Mouse (Mus musculus): ENCODE measurements around the gene Snupn.

Snupn gene

DNA sequence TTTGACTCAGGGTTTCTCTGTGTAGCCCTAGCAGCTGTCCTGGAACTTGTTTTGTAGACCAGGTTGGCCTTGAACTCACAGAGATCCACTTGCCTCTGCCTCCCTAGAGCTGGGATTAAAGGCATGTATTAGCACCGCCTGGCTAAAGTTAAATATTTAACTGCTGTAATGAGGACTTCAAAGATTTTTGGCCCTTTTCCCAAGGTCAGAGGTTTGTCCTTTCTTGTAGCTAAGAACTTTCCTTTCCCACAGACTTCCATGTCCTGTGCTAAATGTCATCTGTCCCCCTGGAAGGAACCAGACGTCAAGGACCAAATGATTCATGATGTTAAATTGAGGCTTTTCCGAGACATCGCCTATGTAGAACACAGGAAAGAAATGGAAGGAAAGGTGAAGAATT, 52.3 kb downstream of the Snupn start:
- no peak for DNase-seq (ENCODE audit: low spot score in 2 of 2)

DNA sequence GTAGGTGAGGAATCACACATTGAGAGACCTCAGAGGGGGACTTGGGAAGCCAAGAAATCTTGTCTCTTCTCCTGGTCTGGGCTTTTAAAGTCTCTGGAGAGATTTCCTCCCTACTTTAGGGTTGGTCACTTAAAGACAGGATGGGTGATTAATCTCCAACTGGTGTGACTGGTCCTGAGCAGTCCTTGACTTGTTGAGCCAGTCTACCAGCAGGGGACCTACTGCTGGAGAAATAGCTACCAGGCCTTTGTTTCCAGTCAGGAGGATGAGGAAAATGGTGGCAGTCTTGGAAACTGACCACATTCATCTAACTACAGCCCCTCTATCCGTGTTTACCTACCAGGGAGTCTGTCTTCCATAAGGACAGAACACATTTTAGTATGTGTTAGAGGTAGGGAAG, 61.7 kb downstream of the Snupn start:
- no peak for DNase-seq (ENCODE audit: low spot score in 2 of 2)

DNA sequence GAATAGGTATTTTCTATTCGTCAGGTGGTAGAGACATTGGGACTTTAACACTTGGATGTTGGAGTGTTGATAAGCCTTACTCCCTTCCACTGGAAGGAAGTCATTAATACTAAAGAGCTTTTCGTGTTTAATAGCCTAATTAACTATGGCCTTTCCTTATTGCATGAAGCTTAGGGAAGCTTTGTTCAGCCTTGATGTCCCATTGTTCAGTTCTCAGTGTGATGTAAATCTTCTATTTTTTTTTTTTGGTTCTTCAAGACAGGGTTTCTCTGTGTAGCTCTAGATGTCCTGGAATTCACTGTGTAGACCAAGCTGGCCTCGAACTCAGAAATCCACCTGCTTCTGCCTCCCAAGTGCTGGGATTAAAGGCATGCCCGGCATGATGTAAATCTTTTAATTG, 62.2 kb downstream of the Snupn start:
- DNase-seq (ENCODE audit: low spot score in 2 of 2) = no peak

DNA sequence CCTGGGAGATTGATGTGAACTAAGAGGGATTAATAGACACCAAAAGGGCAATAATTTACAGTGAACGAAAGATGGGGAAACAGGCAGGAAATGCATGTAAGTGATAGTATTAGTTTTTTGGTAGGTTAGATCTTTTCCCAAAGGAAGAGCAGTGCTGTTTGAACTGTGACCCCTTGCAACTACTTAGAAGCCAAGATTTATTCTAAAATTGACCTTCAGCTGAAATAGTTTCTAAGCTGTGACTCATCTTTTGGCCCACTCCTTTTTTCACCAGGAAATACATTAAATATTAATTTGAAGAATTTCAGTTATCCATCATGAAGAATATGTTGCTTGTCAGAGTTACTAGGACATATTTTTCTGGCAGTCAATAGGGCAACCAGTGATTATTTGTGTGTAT, 63.1 kb downstream of the Snupn start:
- DNase-seq (ENCODE audit: low spot score in 2 of 2) = no peak

DNA sequence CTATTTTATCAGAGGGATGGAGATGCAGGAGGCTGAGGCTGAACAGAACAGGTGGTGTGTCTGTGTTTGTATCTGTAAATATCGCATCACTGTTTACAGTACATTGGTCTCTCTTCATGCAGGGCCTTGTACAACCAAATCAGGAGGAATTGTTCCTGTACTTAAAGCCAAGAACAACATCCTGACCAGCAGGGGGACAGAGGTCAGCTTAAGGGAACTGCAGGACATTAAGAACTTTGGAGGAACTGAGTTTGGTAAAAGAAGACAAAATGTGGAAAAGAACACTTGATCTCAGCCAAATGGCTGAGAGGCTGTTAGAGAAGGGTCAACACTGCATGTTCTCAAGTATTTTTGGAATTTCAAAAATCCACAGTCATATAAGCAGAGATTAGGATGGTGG, 64.1 kb downstream of the Snupn start:
- no peak for DNase-seq (ENCODE audit: low spot score in 2 of 2)

DNA sequence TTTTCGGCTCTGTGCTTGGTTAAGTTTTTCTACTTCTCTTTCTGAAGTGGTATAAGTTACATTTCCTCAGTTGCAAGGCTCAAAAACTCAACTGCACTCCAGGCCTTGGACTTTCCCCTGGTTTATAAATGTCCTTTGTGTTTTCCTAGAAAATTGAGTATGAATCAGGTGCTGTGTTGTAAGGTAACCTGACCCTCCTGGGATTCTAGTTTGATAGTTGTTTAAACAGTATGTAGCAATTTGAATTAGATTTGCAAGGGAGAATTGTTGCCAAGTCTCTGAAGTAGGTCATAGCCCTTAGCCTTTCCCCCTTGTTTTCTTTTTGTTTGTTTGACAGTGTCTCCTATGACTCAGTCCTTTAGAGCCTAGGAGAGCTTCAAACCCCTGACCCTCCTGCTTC, 67.0 kb downstream of the Snupn start:
- DNase-seq (ENCODE audit: low spot score in 2 of 2) = no peak

DNA sequence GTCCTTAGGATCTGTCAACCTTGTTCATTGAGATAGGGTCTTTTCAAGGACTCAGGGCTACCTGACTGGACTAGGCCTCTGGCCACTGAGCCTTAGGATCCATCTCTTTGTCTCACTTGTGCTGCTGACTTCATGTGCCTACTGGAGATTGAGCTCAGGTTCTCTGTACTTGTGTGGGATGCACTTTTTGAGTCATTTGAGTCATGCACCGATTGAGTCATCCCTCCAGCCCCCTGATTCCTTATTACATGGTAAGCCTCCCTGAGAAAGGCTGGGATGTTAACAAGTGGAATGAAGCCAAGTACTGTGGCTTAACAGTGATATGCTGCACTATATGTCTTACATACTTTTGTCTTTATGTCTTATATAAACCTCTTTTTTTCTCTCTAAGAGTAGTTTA, 81.1 kb downstream of the Snupn start:
- no peak for DNase-seq (ENCODE audit: low spot score in 2 of 2)

All from frontal cortex, postnatal 14 days (tissue).